ENCODE assay signal across 30 mouse cellular contexts in the genomic region with DNA sequence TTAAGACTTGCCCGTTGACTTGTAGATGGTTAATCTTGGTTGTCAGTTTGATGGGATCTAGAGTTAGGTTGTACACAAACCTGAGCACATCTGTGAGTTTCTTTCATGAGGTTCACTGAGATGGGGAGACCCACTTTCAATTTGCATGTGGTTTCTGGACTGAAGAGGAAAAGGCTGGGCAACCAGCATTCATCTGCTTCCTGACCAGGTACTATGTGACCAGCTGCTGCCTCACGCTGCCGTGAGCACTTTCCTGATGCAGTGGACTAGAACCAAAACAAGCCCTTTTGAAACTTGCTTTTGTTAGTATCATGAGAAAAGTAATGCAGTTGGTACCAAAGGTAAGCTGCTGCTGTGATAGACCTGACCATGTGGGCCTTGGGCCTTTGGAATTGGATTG. TPM values are rescaled to one million over a fixed set of nuclear protein-coding genes. Genes with fewer than 3 reads are reported as not detected.
DNase-seq lines count a peak whose midpoint lies in the region; ATAC-seq and TF ChIP-seq lines count a peak whose summit lies in the region.
"Had no signal": no experiment of that assay in that cellular context is flagged by ENCODE, and none has a peak within 500 bp of the region (broad histone marks: within the 10 kb centered on the region; RNA-seq: fewer than 3 reads in every experiment).

No protein-coding gene starts in this region.

- no peak overlapping the region for H3K4me3 ChIP-seq in liver, postnatal 0 days (ENCODE audit: low read depth, low read length)
- no peak overlapping the region for H3K4me3 ChIP-seq in forebrain, embryonic 13.5 days
- H3K4me3 ChIP-seq: forebrain, embryonic 10.5 days; gastrocnemius, adult 2 months; heart, embryonic 13.5 days; hindbrain, embryonic 12.5 days; hindbrain, embryonic 15.5 days had no signal

- no peaks in the 10 kb centered on the region for H3K36me3 ChIP-seq in liver, postnatal 0 days (replicated peaks; ENCODE audit: insufficient read depth, low read length)
- no peaks in the 10 kb centered on the region for H3K36me3 ChIP-seq in forebrain, embryonic 13.5 days (ENCODE audit: poor library complexity, severe bottlenecking)
- H3K36me3 ChIP-seq: heart, embryonic 13.5 days; hindbrain, embryonic 12.5 days; hindbrain, embryonic 15.5 days had no signal

- no peak for TF ChIP-seq EP300 in liver, postnatal 0 days (IDR thresholded peaks at IDR 0.05; ENCODE audit: low read depth)

- H3K27ac ChIP-seq in liver, postnatal 0 days (ENCODE audit: low read depth): peak overlapping the region; percentile 31; the same call in 1 of the 2 replicates
- H3K27ac ChIP-seq in forebrain, embryonic 13.5 days: no peak overlapping the region
- H3K27ac ChIP-seq: forebrain, embryonic 10.5 days; gastrocnemius, adult 2 months; heart, embryonic 13.5 days; hindbrain, embryonic 12.5 days; hindbrain, embryonic 15.5 days had no signal

- H3K4me2 ChIP-seq in liver, postnatal 0 days (ENCODE audit: low read depth, low read length): no peak overlapping the region
- H3K4me2 ChIP-seq in forebrain, embryonic 13.5 days: no peak overlapping the region
- H3K4me2 ChIP-seq: heart, embryonic 13.5 days; hindbrain, embryonic 12.5 days; hindbrain, embryonic 15.5 days had no signal

- no peak for ATAC-seq in liver, postnatal 0 days
- ATAC-seq in neutrophil, adult 5-6 weeks (ENCODE audit: extremely low read depth, insufficient number of reproducible peaks, low FRiP score, poor library complexity, severe bottlenecking): peak; percentile 61
- no peak for ATAC-seq in forebrain, embryonic 13.5 days
- ATAC-seq: forebrain, embryonic 14.5 days; forebrain, postnatal 0 days had no signal

- WGBS in liver, postnatal 0 days (ENCODE audit: insufficient replicate concordance): 65% methylated on average over 3 of the region's 3 CpGs
- 87% methylated on average over 3 of the region's 3 CpGs for WGBS in forebrain, embryonic 13.5 days

- no peaks in the 10 kb centered on the region for H3K9me3 ChIP-seq in liver, postnatal 0 days (ENCODE audit: low read length)
- no peaks in the 10 kb centered on the region for H3K9me3 ChIP-seq in forebrain, embryonic 13.5 days (replicated peaks)
- H3K9me3 ChIP-seq: forebrain, embryonic 10.5 days; heart, embryonic 13.5 days; hindbrain, embryonic 12.5 days; hindbrain, embryonic 15.5 days had no signal

- H3K4me1 ChIP-seq in liver, postnatal 0 days (ENCODE audit: insufficient read depth): no peaks in the 10 kb centered on the region; the same call in 1 of the 2 replicates
- no peaks in the 10 kb centered on the region for H3K4me1 ChIP-seq in forebrain, embryonic 13.5 days
- H3K4me1 ChIP-seq: forebrain, embryonic 10.5 days; hindbrain, embryonic 12.5 days; hindbrain, embryonic 15.5 days had no signal

- no peak overlapping the region for H3K9ac ChIP-seq in liver, postnatal 0 days (replicated peaks)
- H3K9ac ChIP-seq in forebrain, embryonic 13.5 days: no peak overlapping the region
- H3K9ac ChIP-seq: forebrain, postnatal 0 days; heart, embryonic 13.5 days; hindbrain, embryonic 12.5 days; hindbrain, embryonic 15.5 days had no signal

- TF ChIP-seq CTCF in liver, postnatal 0 days (IDR thresholded peaks at IDR 0.05; ENCODE audit: low read depth): no peak

- DNase-seq in liver, postnatal 0 days: no peak
- no peak for DNase-seq in liver
- DNase-seq in 416B (ENCODE audit: low read depth): peak; percentile 10
- DNase-seq in B cell, adult 2 months: peak; percentile 41 to 46
- DNase-seq in left cerebral cortex, adult 8-10 months (ENCODE audit: low spot score in 2 of 2): no peak
- DNase-seq: adrenal gland, adult 2 months; adrenal gland, postnatal 14 days; cerebellum, adult 11 months; cerebellum, adult 2 months; cerebellum, adult 9-11 months; cerebellum, postnatal 36 days; embryo, embryonic 11 days; forebrain, postnatal 0 days; gastrocnemius, adult 2 months; gastrocnemius, postnatal 14 days; heart, postnatal 14 days; heart, postnatal 4 days had no signal

- H3K27me3 ChIP-seq in liver, postnatal 0 days (ENCODE audit: insufficient read depth, low read length): no peaks in the 10 kb centered on the region
- no peaks in the 10 kb centered on the region for H3K27me3 ChIP-seq in forebrain, embryonic 13.5 days
- H3K27me3 ChIP-seq: hindbrain, embryonic 15.5 days had no signal

RNA-seq across cellular contexts. Expression of gene Fam198a, which starts 7.8 kb away (rescaled TPM):
- 0.31 and 0.32 TPM in 2 replicates for polyA plus RNA-seq in liver, postnatal 0 days (2015; fragmentation: Nextera tagmentation; extraction: Ambion mirVana)
- total RNA-seq in neutrophil, adult 5-6 weeks (2017): not detected in 2 replicates
- 1 to 10 TPM; 5.1 to 6.9 (median 6.5) TPM for total RNA-seq in left cerebral cortex, adult 8-10 months (2022)
- 1.0 and 1.2 TPM in 2 replicates for polyA plus RNA-seq in forebrain, embryonic 13.5 days (2015; fragmentation: Nextera tagmentation; extraction: Ambion mirVana)

RNA-seq across cellular contexts. Expression of gene Cyp8b1, which starts 26.9 kb away (rescaled TPM):
- polyA plus RNA-seq in liver, postnatal 0 days (2015; fragmentation: Nextera tagmentation; extraction: Ambion mirVana): 130 and 144 TPM in 2 replicates
- total RNA-seq in neutrophil, adult 5-6 weeks (2017): not detected in 2 replicates
- total RNA-seq in left cerebral cortex, adult 8-10 months (2022): not detected
- polyA plus RNA-seq in forebrain, embryonic 13.5 days (2015; fragmentation: Nextera tagmentation; extraction: Ambion mirVana): not detected in 2 replicates
- total RNA-seq: forebrain, postnatal 0 days; gastrocnemius, adult 2 months; gastrocnemius, postnatal 14 days; heart, adult 18-20 months; heart, postnatal 4 days; MEL had no signal
- polyA plus RNA-seq: cerebellum, adult 2 months; cortical plate, adult 2 months; embryonic facial prominence, embryonic 11.5 days; forebrain, embryonic 10.5 days; forebrain, embryonic 14.5 days; forebrain, postnatal 0 days; frontal cortex, adult 2 months; heart, embryonic 13.5 days; hindbrain, embryonic 12.5 days; hindbrain, embryonic 15.5 days; intestine, embryonic 14.5 days had no signal

RNA-seq across cellular contexts. Expression of gene Ackr2, which starts 44.9 kb away (rescaled TPM):
- 1.0 and 1.1 TPM in 2 replicates for polyA plus RNA-seq in liver, postnatal 0 days (2015; fragmentation: Nextera tagmentation; extraction: Ambion mirVana)
- 0.25 and 4.5 TPM in 2 replicates for total RNA-seq in neutrophil, adult 5-6 weeks (2017)
- 10 to 100 TPM in 1 of 4 experiments, 1 to 10 TPM in 3; 4.5 to 11.2 (median 5.5) TPM for total RNA-seq in left cerebral cortex, adult 8-10 months (2022)
- 1.1 and 1.7 TPM in 2 replicates for polyA plus RNA-seq in forebrain, embryonic 13.5 days (2015; fragmentation: Nextera tagmentation; extraction: Ambion mirVana)
- total RNA-seq: MEL had no signal

RNA-seq across cellular contexts. Expression of gene Pomgnt2, which starts 53.9 kb away (rescaled TPM):
- polyA plus RNA-seq in liver, postnatal 0 days (2015; fragmentation: Nextera tagmentation; extraction: Ambion mirVana): 3.1 and 3.6 TPM in 2 replicates
- total RNA-seq in neutrophil, adult 5-6 weeks (2017): not detected in 2 replicates
- 10 to 100 TPM; 40.1 to 46.1 (median 41.8) TPM for total RNA-seq in left cerebral cortex, adult 8-10 months (2022)
- polyA plus RNA-seq in forebrain, embryonic 13.5 days (2015; fragmentation: Nextera tagmentation; extraction: Ambion mirVana): 16.7 and 17.3 TPM in 2 replicates
- total RNA-seq: MEL had no signal

Comparison
In these comparisons a context has a peak if more than half of its experiments do, and no peak if none do; other contexts are left out.
1. DNase-seq: peak in 416B (single experiment) and B cell, adult 2 months (2 of 2); none in liver, postnatal 0 days (single experiment), liver (single experiment) and left cerebral cortex, adult 8-10 months (0 of 2).